Mouse (Mus musculus) brown adipose tissue, adult 24 weeks (tissue): ENCODE data around the gene Mettl27. TPM values are rescaled to one million over a fixed set of nuclear protein-coding genes. Genes with fewer than 3 reads are reported as not detected.

Source experiments
- H3K27ac ChIP-seq: fragments of 200-500 bp; replicated peaks from 2 replicates; pipeline ENCODE4 v1.5.1; 2012; ENCODE audit warnings: low read depth, mild to moderate bottlenecking, low read length
- H3K4me1 ChIP-seq: fragments of 200-500 bp; 2 replicates; pipeline ENCODE4 v1.6.1; 2012; ENCODE audit warnings: low read length, mixed read lengths; ENCODE audit not compliant: control insufficient read depth, insufficient read depth, insufficient read length
- H3K4me3 ChIP-seq: fragments of 200-500 bp; 2 replicates; pipeline ENCODE4 v1.5.1; 2012; ENCODE audit warnings: low read depth, mild to moderate bottlenecking, low read length, moderate library complexity; ENCODE audit not compliant: insufficient read depth
- polyA plus RNA-seq: library from polyadenylated mRNA; stranded (reverse); fragments of >200 nt; gene quantifications from 2 replicates; pipeline ENCODE4 v1.2.4, GENCODE M21; 2012; ENCODE audit not compliant: missing spikeins, insufficient read depth, insufficient read length

Mettl27 gene
- 6.3 and 9.3 TPM in 2 replicates for polyA plus RNA-seq

DNA sequence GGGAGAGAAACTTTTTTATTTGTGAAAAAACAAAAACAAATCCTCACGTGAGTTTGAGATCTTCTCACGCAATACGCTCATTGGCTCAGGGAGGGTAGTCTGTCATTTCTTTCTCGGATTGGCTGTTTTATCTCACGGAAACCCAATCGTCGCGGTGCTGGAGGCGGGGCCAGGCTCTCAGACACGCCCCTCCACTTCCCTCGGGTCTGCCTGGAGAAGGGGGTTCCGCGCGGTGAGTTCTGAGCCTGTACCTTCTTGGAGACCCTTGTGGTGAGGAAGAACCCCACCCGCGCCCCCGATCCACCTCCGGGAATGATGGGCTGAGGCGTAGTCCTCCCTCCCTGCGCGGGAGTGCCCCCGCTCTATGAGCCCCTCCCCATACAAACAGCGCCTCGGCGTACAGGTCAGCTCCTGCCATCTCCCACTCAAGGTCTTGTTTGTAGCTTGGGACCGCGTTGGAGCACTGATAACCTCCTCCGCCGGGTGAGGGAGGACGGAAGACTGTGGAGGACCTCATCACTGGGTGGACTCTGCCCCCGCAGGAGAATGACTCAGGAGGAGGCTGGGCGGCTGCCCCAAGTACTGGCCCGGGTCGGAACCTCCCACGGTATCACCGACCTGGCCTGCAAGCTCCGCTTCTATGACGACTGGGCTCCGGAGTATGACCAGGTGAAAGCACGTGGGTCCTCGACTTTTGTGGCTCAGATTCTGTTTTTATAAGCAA, at the start of gene Mettl27:
Mettl27 (plus strand) TSS at position 190 of the 724 bp plus-strand sequence.
- Histone ChIP-seq H3K27ac (no peak within 1 kb of the TSS), H3K4me1 (no peaks in the 10 kb centered on the region), H3K4me3 (peak within 1 kb of the TSS; percentile 73)

- Histone ChIP-seq H3K4me3 (no peak overlapping the region), H3K4me1 (peaks cover 14% of the 10 kb centered on the region), H3K27ac (no peak overlapping the region)
These were observed 49.1 kb upstream of the Mettl27 start for GRCm38 (mm10) chr5:134883077-134883476.

DNA sequence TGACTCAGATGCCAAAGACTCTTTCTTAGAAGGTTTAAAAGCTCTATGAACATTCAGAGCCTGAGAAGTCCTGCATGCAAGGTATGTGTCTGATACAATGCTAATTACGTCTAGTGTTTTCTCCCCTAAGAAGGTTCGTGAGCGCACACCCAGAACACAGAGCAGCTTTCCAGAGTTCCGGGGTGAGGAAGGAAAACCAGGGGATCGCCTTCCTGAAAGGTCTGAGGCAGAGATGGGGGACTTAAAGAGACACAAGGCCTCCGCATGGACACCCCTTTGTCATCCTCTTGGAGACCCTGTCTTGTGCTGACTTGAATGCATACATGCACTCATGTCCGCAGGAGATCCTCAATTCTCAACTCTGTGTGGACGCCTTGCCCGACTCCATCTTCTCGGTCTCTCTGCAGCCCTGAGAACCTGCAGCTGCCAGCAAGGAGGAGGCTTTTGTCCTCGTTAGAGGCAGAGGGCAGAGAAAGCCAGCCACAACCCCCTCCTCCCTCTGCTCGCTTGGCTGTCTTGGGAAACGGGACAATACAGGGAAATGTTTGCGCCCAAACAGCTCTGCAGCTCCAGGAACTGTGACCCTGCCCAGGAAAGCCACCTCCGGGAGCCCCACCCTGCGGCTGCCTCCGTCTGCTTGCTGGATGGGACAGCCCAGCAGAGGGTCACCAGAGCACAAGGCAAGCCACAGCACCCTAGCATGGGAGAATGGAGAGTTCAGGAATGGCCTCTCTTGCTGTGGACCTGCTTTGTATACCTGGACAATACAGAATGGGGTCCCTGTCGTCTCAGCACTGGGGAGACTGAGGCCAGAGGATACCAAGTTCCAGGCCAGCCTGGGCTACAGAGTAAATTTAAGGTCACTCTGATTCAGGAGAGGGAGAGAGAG, 44.5 kb upstream of the Mettl27 start:
- peaks cover 26% of the 10 kb centered on the region for H3K4me1 ChIP-seq
- no peak overlapping the region for H3K4me3 ChIP-seq
- H3K27ac ChIP-seq, result peak overlapping the region; percentile 95

DNA sequence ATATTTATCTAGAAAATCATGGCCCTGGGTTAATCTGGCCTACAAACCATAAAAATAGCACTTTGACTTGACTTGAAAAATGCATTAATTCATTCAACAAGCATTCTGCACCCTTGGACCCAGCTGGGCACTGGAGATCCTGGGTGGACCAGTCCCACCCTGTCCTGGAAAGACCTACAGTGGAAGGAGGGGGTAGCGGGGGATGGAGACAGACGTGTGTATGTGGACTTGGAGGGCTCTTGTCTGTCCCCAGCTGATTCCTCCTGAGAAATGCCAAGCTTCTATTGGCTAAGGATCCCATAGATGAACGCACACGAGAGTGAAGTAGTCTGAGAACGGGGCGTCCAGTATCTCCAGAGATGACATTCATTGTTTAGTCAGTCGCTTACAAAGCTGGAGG, 43.7 kb upstream of the Mettl27 start:
- Histone ChIP-seq H3K27ac (peak overlapping the region; percentile 95), H3K4me3 (no peak overlapping the region), H3K4me1 (peaks cover 26% of the 10 kb centered on the region)

- Histone ChIP-seq H3K27ac (peak overlapping the region; percentile 98), H3K4me3 (no peak overlapping the region)
These were observed 41.5 kb upstream of the Mettl27 start for GRCm38 (mm10) chr5:134890601-134891054.

DNA sequence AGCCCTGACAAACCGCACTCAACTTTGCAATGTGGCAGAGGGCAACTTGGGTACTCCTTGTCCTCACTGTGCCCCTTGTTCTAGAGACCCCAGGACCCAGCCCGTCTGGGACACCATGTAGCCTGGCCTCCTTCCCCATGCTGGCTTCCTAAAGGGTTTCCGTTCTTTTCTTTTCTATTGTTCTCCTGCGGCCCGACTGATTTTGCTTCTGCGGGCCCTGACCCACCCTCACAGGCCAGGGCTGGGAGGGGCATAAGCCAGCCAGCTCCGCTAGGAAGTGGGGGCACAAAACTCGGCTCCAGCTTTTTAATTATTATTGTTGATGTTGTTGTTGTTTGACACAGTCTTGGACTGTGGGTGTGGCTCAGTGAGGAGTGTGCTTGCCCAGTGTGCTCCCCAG, 40.6 kb upstream of the Mettl27 start:
- Histone ChIP-seq H3K4me1 (peaks cover 18% of the 10 kb centered on the region), H3K27ac (peak overlapping the region; percentile 98), H3K4me3 (no peak overlapping the region)

More at GRCm38 (mm10) chr5:134890601-134891054, 41.5 kb upstream of the Mettl27 start:
- peaks cover 21% of the 10 kb centered on the region for H3K4me1 ChIP-seq

- Histone ChIP-seq H3K4me1 (peaks cover 12% of the 10 kb centered on the region), H3K27ac (0 out of 2 replicates have a peak overlapping the region, but pooled peaks have one; percentile 98), H3K4me3 (no peak overlapping the region)
These were observed 39.5 kb upstream of the Mettl27 start for GRCm38 (mm10) chr5:134892717-134893116.

DNA sequence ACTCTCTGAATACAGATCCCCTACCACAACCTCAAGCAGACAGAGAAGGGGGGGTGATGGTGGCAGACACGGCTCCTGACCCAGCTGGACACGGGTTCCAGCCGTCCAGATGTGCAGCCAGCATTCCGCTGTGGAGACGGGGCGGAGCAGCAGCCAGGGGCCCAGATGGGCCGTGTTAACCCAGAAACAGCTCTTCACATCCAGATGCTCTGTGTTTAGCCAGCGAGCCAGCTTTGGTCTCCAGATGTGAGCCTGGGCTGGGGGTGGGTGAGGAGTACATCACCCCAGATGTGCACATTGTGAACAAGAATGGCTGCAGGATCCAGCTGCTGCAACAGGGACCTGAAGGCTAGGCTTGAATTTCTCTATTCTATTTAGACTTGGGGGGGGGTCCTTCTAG, 36.9 kb upstream of the Mettl27 start:
- peaks cover 5% of the 10 kb centered on the region for H3K4me1 ChIP-seq
- H3K4me3 ChIP-seq, result no peak overlapping the region
- H3K27ac ChIP-seq, result no peak overlapping the region

GRCm38 (mm10) chr5:134896965-134897364, 35.2 kb upstream of the Mettl27 start:
- no peak overlapping the region for H3K4me3 ChIP-seq
- H3K27ac ChIP-seq, result no peak overlapping the region
- H3K4me1 ChIP-seq, result peaks cover 3% of the 10 kb centered on the region; the same call in 1 of the 2 replicates

DNA sequence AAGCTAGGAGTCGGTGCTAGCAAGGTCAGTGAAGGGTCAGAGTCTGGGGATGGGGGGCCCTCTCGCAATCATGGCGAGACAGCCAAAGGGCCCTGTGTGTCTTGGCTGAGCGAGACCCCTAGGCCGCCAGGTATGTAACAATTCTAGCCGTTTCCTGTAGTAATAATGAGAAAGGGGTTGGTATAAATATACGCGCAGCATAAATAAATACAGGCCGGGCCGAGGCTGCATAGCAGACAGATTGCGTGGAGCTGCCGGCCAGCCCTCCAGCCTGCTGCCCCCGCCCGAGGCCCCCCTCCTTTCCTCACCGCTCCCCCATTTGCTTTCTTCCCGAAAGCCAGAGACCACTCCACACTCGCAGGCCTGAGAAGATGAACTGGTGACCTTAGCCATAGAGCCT, 34.6 kb upstream of the Mettl27 start:
- Histone ChIP-seq H3K4me3 (no peak overlapping the region), H3K27ac (no peak overlapping the region), H3K4me1 (no peaks in the 10 kb centered on the region)

DNA sequence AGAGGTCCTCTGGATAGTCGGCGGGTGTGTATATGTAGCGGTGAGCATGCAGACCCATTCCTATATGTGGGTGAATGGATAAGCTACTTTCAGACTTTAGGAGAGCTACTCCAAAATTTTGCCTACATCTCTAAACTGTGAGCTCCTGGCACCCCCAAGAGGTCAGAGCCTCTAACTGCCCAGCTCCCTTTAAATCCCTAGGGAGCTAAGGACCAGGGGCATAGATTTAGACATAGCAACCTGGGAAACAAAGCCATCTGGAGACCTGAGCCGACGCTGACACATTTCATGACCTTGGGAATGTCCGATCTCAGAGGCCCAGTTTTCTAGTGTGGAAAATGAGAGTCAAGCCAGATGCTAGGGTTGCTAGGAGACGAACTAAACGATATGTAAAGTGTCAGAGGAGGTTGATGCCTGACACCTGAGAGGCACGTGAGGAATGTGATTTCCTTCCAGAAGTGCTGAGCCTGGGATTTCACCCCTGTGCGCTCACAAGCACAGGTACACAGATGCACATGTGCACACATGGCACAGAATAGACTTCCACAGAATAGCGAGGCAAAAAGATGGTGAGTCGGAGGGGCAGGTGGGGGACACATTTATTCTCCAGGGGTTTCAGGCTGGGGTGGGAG, 31.0 kb upstream of the Mettl27 start:
- Histone ChIP-seq H3K4me3 (no peak overlapping the region), H3K27ac (no peak overlapping the region), H3K4me1 (no peaks in the 10 kb centered on the region)

GRCm38 (mm10) chr5:134901644-134902027, 30.5 kb upstream of the Mettl27 start:
- H3K4me1 ChIP-seq, result no peaks in the 10 kb centered on the region
- H3K4me3 ChIP-seq, result no peak overlapping the region
- H3K27ac ChIP-seq, result no peak overlapping the region

DNA sequence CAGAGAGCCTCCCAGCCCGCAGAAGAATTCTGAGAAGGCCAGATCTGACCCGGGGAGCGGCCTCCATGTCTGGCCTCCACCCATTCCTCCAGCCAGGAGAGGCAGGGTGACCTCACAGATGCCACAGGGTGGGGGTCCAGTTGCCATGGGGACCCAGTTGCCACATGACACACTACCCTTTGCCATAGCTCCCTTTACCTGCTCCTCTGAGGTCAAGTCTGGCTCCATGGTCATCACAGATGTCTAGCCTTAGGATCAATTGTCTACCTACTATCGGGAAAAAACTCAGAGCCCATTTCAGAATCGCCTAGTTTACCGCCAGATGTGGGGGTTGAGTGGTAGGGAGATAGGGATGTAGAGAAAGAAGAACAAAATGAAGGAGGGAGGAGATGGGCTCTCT, 25.5 kb upstream of the Mettl27 start, which contains the start of gene Tmem270:
Tmem270 (minus strand) TSS at position 101 of the 400 bp plus-strand sequence.
- Histone ChIP-seq H3K4me3 (no peak within 1 kb of the TSS), H3K27ac (no peak within 1 kb of the TSS), H3K4me1 (no peaks in the 10 kb centered on the region)

DNA sequence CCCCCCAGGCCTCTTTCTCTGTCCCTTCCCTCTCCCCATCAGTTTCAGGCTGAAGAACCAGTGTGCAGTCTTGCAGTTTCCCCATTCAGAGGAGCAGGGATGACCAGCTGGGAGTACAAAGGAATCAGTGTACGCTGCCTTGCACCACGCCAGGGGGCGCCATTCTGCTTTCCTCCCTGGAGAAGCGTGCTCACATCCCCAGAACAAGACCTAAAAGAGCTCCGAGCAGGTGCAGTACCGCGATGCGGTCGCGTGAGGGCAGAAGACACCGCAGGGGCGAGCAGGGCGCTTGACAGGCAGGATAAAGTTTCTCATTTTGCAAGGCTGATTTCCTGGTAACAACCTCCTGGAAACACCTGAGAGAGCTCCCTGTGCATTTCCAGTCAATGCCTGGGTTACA, 25.0 kb upstream of the Mettl27 start:
- no peaks in the 10 kb centered on the region for H3K4me1 ChIP-seq
- H3K27ac ChIP-seq, result no peak overlapping the region
- no peak overlapping the region for H3K4me3 ChIP-seq

GRCm38 (mm10) chr5:134911901-134912300, 20.3 kb upstream of the Mettl27 start:
- no peak overlapping the region for H3K27ac ChIP-seq
- no peak overlapping the region for H3K4me3 ChIP-seq
- no peaks in the 10 kb centered on the region for H3K4me1 ChIP-seq
